Mouse (Mus musculus): ENCODE results near the gene Msh5. TPM values are rescaled to one million over a fixed set of nuclear protein-coding genes. Genes with fewer than 3 reads are reported as not detected.

Msh5 gene
- polyA plus RNA-seq, 1 experiment: 2.4 TPM

GRCm38 (mm10) chr17:35058911-35059892 lies 12.7 kb upstream of the Msh5 start, which contains the start of gene Ddah2:
Gene Ddah2 (plus strand): TSS chr17:35059035.
- H3K4me1 ChIP-seq (ENCODE audit: control insufficient read depth, insufficient read depth, low read length): peaks cover 1% of the 10 kb centered on the region; the same call in 1 of the 2 replicates
- TF ChIP-seq CTCF (IDR thresholded peaks at IDR 0.05; ENCODE audit: low read depth, low read length): peak; percentile 65
- no peak for TF ChIP-seq POLR2A (IDR thresholded peaks at IDR 0.05; ENCODE audit: borderline replicate concordance, low read depth, low read length)
- no peak within 1 kb of the TSS for H3K27ac ChIP-seq (ENCODE audit: insufficient read depth, low read depth, low read length)
- H3K4me3 ChIP-seq (ENCODE audit: insufficient read depth, low read length): peak within 1 kb of the TSS; percentile 57

GRCm38 (mm10) chr17:35058316-35058715 lies 11.8 kb upstream of the Msh5 start:
- Histone ChIP-seq H3K4me3 (ENCODE audit: insufficient read depth, low read length) (no peak overlapping the region), H3K27ac (ENCODE audit: insufficient read depth, low read depth, low read length) (no peak overlapping the region), H3K4me1 (ENCODE audit: control insufficient read depth, insufficient read depth, low read length) (peaks cover 7% of the 10 kb centered on the region)
- TF ChIP-seq POLR2A (IDR thresholded peaks at IDR 0.05; ENCODE audit: borderline replicate concordance, low read depth, low read length) (no peak), CTCF (IDR thresholded peaks at IDR 0.05; ENCODE audit: low read depth, low read length) (no peak)

- Histone ChIP-seq H3K4me3 (ENCODE audit: insufficient read depth, low read length) (no peak overlapping the region), H3K4me1 (ENCODE audit: control insufficient read depth, insufficient read depth, low read length) (peaks cover 17% of the 10 kb centered on the region), H3K27ac (ENCODE audit: insufficient read depth, low read depth, low read length) (no peak overlapping the region)
- TF ChIP-seq POLR2A (IDR thresholded peaks at IDR 0.05; ENCODE audit: borderline replicate concordance, low read depth, low read length) (no peak), CTCF (IDR thresholded peaks at IDR 0.05; ENCODE audit: low read depth, low read length) (no peak)
Measured at GRCm38 (mm10) chr17:35057090-35057489, 10.5 kb upstream of the Msh5 start.

- Histone ChIP-seq H3K27ac (ENCODE audit: insufficient read depth, low read depth, low read length) (no peak overlapping the region), H3K4me1 (ENCODE audit: control insufficient read depth, insufficient read depth, low read length) (peaks cover 18% of the 10 kb centered on the region), H3K4me3 (ENCODE audit: insufficient read depth, low read length) (no peak overlapping the region)
- TF ChIP-seq POLR2A (IDR thresholded peaks at IDR 0.05; ENCODE audit: borderline replicate concordance, low read depth, low read length): no peak
- TF ChIP-seq CTCF (IDR thresholded peaks at IDR 0.05; ENCODE audit: low read depth, low read length): no peak
Measured at GRCm38 (mm10) chr17:35055691-35056495, 9.3 kb upstream of the Msh5 start.

- Histone ChIP-seq H3K4me1 (ENCODE audit: control insufficient read depth, insufficient read depth, low read length) (peaks cover 31% of the 10 kb centered on the region), H3K27ac (ENCODE audit: insufficient read depth, low read depth, low read length) (peak overlapping the region; percentile 99), H3K4me3 (ENCODE audit: insufficient read depth, low read length) (peak overlapping the region; percentile 86)
- TF ChIP-seq POLR2A (IDR thresholded peaks at IDR 0.05; ENCODE audit: borderline replicate concordance, low read depth, low read length): no peak
- TF ChIP-seq CTCF (IDR thresholded peaks at IDR 0.05; ENCODE audit: low read depth, low read length): no peak
Measured at GRCm38 (mm10) chr17:35052271-35052798, 5.8 kb upstream of the Msh5 start.

GRCm38 (mm10) chr17:35051156-35052086 lies 4.9 kb upstream of the Msh5 start:
- H3K27ac ChIP-seq (ENCODE audit: insufficient read depth, low read depth, low read length): peak overlapping the region; percentile 99
- H3K4me3 ChIP-seq (ENCODE audit: insufficient read depth, low read length): peak overlapping the region; percentile 86
- TF ChIP-seq POLR2A (IDR thresholded peaks at IDR 0.05; ENCODE audit: borderline replicate concordance, low read depth, low read length): no peak; the same call in 1 of the 2 replicates
- no peak; the same call in 1 of the 2 replicates for TF ChIP-seq CTCF (IDR thresholded peaks at IDR 0.05; ENCODE audit: low read depth, low read length)
- H3K4me1 ChIP-seq (ENCODE audit: control insufficient read depth, insufficient read depth, low read length): peaks cover 32% of the 10 kb centered on the region

GRCm38 (mm10) chr17:35050126-35050750 lies 3.7 kb upstream of the Msh5 start:
- peaks cover 38% of the 10 kb centered on the region for H3K4me1 ChIP-seq (ENCODE audit: control insufficient read depth, insufficient read depth, low read length)
- peak overlapping the region; percentile 99 for H3K27ac ChIP-seq (ENCODE audit: insufficient read depth, low read depth, low read length)
- H3K4me3 ChIP-seq (ENCODE audit: insufficient read depth, low read length): peak overlapping the region; percentile 86
- TF ChIP-seq POLR2A (IDR thresholded peaks at IDR 0.05; ENCODE audit: borderline replicate concordance, low read depth, low read length): no peak; the same call in 1 of the 2 replicates
- no peak for TF ChIP-seq CTCF (IDR thresholded peaks at IDR 0.05; ENCODE audit: low read depth, low read length)

- peak within 1 kb of the TSS; percentile 99 for H3K27ac ChIP-seq (ENCODE audit: insufficient read depth, low read depth, low read length)
- H3K4me1 ChIP-seq (ENCODE audit: control insufficient read depth, insufficient read depth, low read length): peaks cover 44% of the 10 kb centered on the region
- TF ChIP-seq CTCF (IDR thresholded peaks at IDR 0.05; ENCODE audit: low read depth, low read length) (no peak), POLR2A (IDR thresholded peaks at IDR 0.05; ENCODE audit: borderline replicate concordance, low read depth, low read length) (0 out of 2 replicates have a peak, but pooled peaks have one; percentile 0)
Measured at GRCm38 (mm10) chr17:35049561-35050016, 3.0 kb upstream of the Msh5 start, which contains the start of gene Clic1. Gene Clic1 (plus strand): TSS chr17:35049966.

More at GRCm38 (mm10) chr17:35049561-35050016, 3.0 kb upstream of the Msh5 start, which contains the start of gene Clic1:
- H3K4me3 ChIP-seq (ENCODE audit: insufficient read depth, low read length): peak within 1 kb of the TSS; percentile 86

All from bone marrow macrophage, adult 2 months (primary cell).